Mouse (Mus musculus) hindbrain, embryonic 11.5 days (tissue): ENCODE measurements at regions not wholly inside any gene's neighbourhood (a gene's known extent, or its start where the extent isn't known, plus 50 kb on each side); places are given as distances from the start of the nearest gene placed in this dataset.

Source experiments
- ATAC-seq: fragments of 200-750 bp; cut with Nextera tagmentation; 2 replicates; pipeline ENCODE4 v1.8.0; 2017; ENCODE audit warnings: mild to moderate bottlenecking, moderate TSS enrichment, moderate library complexity; ENCODE audit not compliant: low FRiP score
- DNase-seq: peaks from one replicate; pipeline ENCODE4 v3.0.0-alpha.2; 2015; ENCODE audit warnings: low spot score
- H3K27ac ChIP-seq: fragments of 300-500 bp; sonication (generic); 2 replicates; pipeline ENCODE4 v1.5.1; 2014; ENCODE audit warnings: mild to moderate bottlenecking, low read depth, low read length
- H3K27me3 ChIP-seq: fragments of 300-500 bp; sonication (generic); 2 replicates; pipeline ENCODE4 v1.6.1; 2014; ENCODE audit warnings: mild to moderate bottlenecking, low read length, moderate library complexity, mixed read lengths; ENCODE audit not compliant: control insufficient read depth, insufficient read depth
- H3K36me3 ChIP-seq: fragments of 300-500 bp; sonication (generic); 2 replicates; pipeline ENCODE4 v1.6.1; 2014; ENCODE audit warnings: mild to moderate bottlenecking, low read length, moderate library complexity, mixed read lengths; ENCODE audit not compliant: control insufficient read depth, insufficient read depth
- H3K4me1 ChIP-seq: fragments of 300-500 bp; sonication (generic); replicated peaks from 2 replicates; pipeline ENCODE4 v1.6.1; 2014; ENCODE audit warnings: low read length, mixed read lengths; ENCODE audit not compliant: control insufficient read depth, insufficient read depth
- H3K4me2 ChIP-seq: fragments of 300-500 bp; sonication (generic); replicated peaks from 2 replicates; pipeline ENCODE4 v1.6.1; 2014; ENCODE audit warnings: mild to moderate bottlenecking, low read depth, low read length
- H3K4me3 ChIP-seq: fragments of 300-500 bp; sonication (generic); 2 replicates; pipeline ENCODE4 v1.5.1; 2014; ENCODE audit warnings: low read depth, low read length
- H3K9ac ChIP-seq: fragments of 300-500 bp; sonication (generic); 2 replicates; pipeline ENCODE4 v1.6.1; 2014; ENCODE audit warnings: low read depth, low read length
- H3K9me3 ChIP-seq: fragments of 300-500 bp; sonication (generic); 2 replicates; pipeline ENCODE4 v1.6.1; 2016; ENCODE audit warnings: low read length; ENCODE audit not compliant: control insufficient read depth
- WGBS: fragments of 180-500 bp; shearing (Covaris S2); extraction: QIAGEN DNeasy Blood & Tissue Kit; methylation state at CpG from one replicate; pipeline ENCODE4 v1.1.7; 2014; 5-methylcytosine and 5-hydroxymethylcytosine counted together

GRCm38 (mm10) chr13:88144591-88144990, 676.7 kb upstream of the Edil3 start:
- no peak overlapping the region for H3K4me3 ChIP-seq
- H3K27me3 ChIP-seq = no peaks in the 10 kb centered on the region
- no peaks in the 10 kb centered on the region for H3K9me3 ChIP-seq
- ATAC-seq = peak; percentile 81
- H3K27ac ChIP-seq = no peak overlapping the region
- DNase-seq = no peak
- H3K9ac ChIP-seq = no peak overlapping the region
- no peaks in the 10 kb centered on the region for H3K36me3 ChIP-seq
- no peak overlapping the region for H3K4me2 ChIP-seq
- H3K4me1 ChIP-seq = no peaks in the 10 kb centered on the region
- 48% methylated on average over 1 of the region's 1 CpGs for WGBS

DNA sequence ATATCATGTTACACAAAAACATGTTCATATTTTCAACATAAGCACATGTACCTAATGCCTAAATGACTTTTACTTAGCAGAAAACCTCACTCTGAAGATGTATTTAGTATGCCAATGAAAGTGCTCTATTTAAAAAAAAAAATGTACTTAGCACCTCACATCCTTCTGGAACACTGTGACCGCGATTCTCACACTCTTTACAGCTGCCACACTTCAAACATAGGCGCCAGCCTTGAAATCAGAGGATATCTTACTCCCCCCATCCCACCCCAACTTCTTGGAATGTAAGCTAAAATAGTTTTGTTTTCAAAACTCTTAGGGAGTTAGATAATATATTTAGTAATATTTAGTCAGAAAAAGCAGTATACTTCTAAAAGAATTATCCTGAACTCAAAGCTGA, 634.7 kb upstream of the Edil3 start:
- ATAC-seq (no peak), DNase-seq (no peak)
- Histone ChIP-seq H3K4me2 (no peak overlapping the region), H3K9me3 (no peaks in the 10 kb centered on the region), H3K27ac (no peak overlapping the region), H3K27me3 (no peaks in the 10 kb centered on the region), H3K4me3 (no peak overlapping the region), H3K36me3 (no peaks in the 10 kb centered on the region), H3K4me1 (no peaks in the 10 kb centered on the region), H3K9ac (no peak overlapping the region)
- 89% methylated on average over 3 of the region's 3 CpGs for WGBS

DNA sequence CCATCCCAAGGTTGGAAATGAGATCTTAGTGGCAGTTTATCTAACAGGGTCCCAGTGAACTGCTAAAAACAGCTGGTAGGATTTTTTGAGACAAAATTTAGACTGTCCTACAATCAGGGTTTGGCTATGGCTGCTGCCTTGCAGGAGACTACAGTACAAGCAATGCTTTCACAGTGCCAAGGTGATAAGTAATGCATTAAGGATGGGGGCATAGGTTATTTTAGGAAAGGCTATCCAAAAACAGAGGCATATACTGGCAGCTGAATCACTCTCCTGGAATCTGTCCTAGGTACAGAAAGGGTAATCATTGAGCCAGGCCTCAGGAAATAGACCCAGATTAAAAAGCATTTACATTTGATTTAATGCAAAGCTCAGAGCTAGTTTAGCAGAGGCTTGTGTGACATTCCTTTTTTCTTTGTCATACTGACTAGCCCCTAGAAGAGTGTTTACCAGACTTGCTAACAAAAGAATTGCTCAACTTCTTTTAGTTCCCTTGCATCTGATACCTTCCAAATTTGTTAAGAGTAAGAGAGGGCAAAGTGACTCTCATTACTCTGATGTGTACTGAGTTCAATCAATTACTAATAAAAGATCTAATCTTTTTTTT, 619.5 kb upstream of the Edil3 start:
- Histone ChIP-seq H3K4me2 (no peak overlapping the region), H3K9me3 (no peaks in the 10 kb centered on the region)

DNA sequence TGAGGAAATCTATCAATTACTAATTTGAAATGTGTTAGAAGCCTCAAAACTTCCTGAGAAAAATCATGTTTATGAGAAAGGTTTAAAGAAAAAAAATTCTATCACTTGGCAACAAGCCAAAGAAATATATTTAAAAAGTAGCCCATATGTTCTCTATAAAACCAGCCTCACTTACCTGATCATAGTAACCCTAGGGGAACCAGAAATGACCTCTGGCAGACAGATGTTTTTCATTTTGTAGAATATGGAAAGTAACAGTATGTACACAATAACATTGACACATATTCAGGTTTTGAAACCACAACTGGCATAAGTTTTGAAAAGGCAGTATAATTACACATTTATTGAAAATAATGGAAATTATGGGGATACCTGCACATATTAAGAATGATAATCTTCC, 580.8 kb upstream of the Edil3 start:
- no peak overlapping the region for H3K4me2 ChIP-seq
- no peak overlapping the region for H3K4me3 ChIP-seq
- H3K36me3 ChIP-seq = no peaks in the 10 kb centered on the region
- no peaks in the 10 kb centered on the region for H3K4me1 ChIP-seq
- no peaks in the 10 kb centered on the region for H3K27me3 ChIP-seq
- H3K27ac ChIP-seq = no peak overlapping the region
- H3K9me3 ChIP-seq = no peaks in the 10 kb centered on the region
- no peak for DNase-seq
- H3K9ac ChIP-seq = no peak overlapping the region
- no peak for ATAC-seq

More for the DNA sequence above, 619.5 kb upstream of the Edil3 start:
- Histone ChIP-seq H3K4me1 (no peaks in the 10 kb centered on the region), H3K27ac (no peak overlapping the region), H3K4me3 (no peak overlapping the region), H3K27me3 (no peaks in the 10 kb centered on the region), H3K36me3 (no peaks in the 10 kb centered on the region), H3K9ac (no peak overlapping the region)
- DNase-seq = no peak
- ATAC-seq = no peak
